Mouse (Mus musculus) thymus, adult 2 months (tissue): ENCODE data around the gene Akt3.

Source experiments
- CTCF ChIP-seq: fragments of 200-500 bp; IDR thresholded peaks from 2 replicates; pipeline ENCODE4 v1.5.1; 2012; ENCODE audit warnings: mild to moderate bottlenecking, control low read depth, low read length, moderate library complexity, borderline replicate concordance; ENCODE audit not compliant: control insufficient read depth, poor library complexity, insufficient read depth; ENCODE audit errors: extremely low read depth
- POLR2A ChIP-seq: fragments of 200-500 bp; IDR thresholded peaks from 2 replicates; pipeline ENCODE4 v1.6.1; 2012; ENCODE audit warnings: mild to moderate bottlenecking, low read length, control low read depth, moderate library complexity; ENCODE audit not compliant: control insufficient read depth, poor library complexity, insufficient read depth; ENCODE audit errors: extremely low read depth

DNA sequence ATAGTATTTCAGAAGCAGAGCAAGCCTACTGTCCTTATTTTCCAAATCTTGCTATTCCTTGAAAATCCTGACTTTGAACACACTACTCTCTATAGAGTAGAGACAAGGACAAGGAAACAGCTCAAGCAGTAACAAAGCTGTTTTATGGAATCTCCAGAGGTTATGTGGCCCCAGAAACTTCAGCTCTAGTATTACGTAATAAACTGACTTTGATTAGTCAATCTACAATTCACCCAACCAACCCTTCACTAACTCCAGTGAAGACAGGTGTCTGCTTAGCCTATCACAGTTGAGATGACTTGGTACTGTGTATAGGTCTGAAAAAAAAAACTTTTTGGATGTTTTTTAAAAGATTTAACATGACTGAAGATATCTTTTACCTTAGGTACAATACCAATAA, 67.6 kb downstream of the Akt3 start:
- TF ChIP-seq CTCF (no peak), POLR2A (no peak)
